Mouse (Mus musculus) Patski (cell line): ENCODE measurements around the gene Eef2. TPM values are rescaled to one million over a fixed set of nuclear protein-coding genes. Genes with fewer than 3 reads are reported as not detected.

Source experiments
- ATAC-seq: fragments of 100-300 bp; one replicate; pipeline ENCODE4 v1.8.0; 2021
- CTCF ChIA-PET: fragments of 350-600 bp; sonication (Branson Sonifier 250); formaldehyde crosslinking; loops from one replicate; lab custom pipeline; 2022; ENCODE audit warnings: inconsistent platforms; lab: Charles Lee
- POLR2A ChIA-PET: fragments of 350-600 bp; sonication (Branson Sonifier 250); formaldehyde crosslinking; loops from one replicate; lab custom pipeline; 2022; ENCODE audit warnings: antibody characterized with exemption, inconsistent platforms; lab: Charles Lee
- DNase-seq: peaks from one replicate; pipeline ENCODE4 v3.0.0-alpha.2; 2011; ENCODE audit warnings: low read depth, low spot score
- H3K27me3 ChIP-seq: fragments of 371-371 bp; one replicate; pipeline ENCODE4 v1.5.1; 2021
- CTCF ChIP-seq: fragments of 100-300 bp; IDR thresholded peaks from one replicate; pipeline ENCODE4 v1.5.1; 2021
- in situ Hi-C: fragments of 300-500 bp; cut with MboI; formaldehyde crosslinking; loops from 3 replicates; pipeline ENCODE4 v1.11.1; 2018; ENCODE audit warnings: low pct_unique_long_range_greater_than_20kb, mixed read lengths
- polyA plus RNA-seq: library from polyadenylated mRNA; unstranded; gene quantifications from one replicate; pipeline ENCODE4 v1.2.3, GENCODE M21; 2021

Gene Eef2
- 1,798 TPM for polyA plus RNA-seq

DNA sequence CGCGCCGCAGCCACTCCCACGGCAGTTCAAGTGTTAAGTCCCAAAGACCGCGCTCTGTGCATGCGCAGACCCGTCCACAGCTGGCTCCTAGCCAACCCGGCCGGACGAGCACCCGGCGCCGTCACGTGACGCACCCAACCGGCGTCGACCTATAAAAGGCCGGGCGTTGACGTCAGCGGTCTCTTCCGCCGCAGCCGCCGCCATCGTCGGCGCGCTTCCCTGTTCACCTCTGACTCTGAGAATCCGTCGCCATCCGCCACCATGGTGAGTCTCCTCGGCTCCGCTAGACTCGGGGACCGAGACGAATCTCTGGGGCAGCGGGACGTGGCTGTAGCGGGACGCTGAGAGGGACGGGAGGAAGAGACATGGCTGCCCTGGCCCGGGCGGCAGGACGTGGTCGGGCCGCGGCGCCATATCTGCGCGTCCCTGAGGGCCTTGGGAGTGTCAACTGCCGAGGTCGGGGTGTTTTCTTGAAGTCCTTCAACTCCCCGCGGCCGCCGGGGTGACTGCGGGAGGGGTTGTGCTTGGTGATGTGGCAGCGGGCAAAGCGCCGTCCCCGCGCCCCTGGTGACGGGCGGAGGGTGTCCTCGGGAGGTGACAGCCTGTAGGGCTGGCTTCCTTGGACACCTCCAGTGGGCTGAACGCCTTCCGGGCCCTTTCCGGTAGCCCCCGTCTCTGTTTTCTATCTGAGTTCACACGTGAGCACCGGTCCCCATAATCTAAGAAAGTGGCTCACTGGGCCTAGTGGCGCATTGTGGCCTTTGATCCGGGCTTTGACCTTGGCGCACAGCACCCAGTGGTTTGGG is at the start of gene Eef2:
Gene Eef2, plus strand, starts transcription at position 166 of the 806 bp plus-strand sequence.
- POLR2A ChIA-PET = interaction anchor here (0.6 to 1.2 kb wide), 4 partner anchors 9 to 48 kb away, joined by 3 read pairs; no protein-coding TSS in a partner anchor

GRCm38 (mm10) chr10:81134181-81134587 is 42.2 kb upstream of the Eef2 start:
- in situ Hi-C loops = no loop called here
- ChIA-PET CTCF (no interaction called here), POLR2A (interaction anchor here (1.7 kb wide), 1 partner anchor 9 kb away, joined by 6 read pairs; no protein-coding TSS in a partner anchor)
- ATAC-seq = no peak
- TF ChIP-seq CTCF = no peak
- no peaks in the 10 kb centered on the region for H3K27me3 ChIP-seq
- DNase-seq = no peak

More for the DNA sequence above, at the start of gene Eef2:
- no peak for DNase-seq
- CTCF ChIA-PET = interaction anchor here (0.7 to 1.5 kb wide), 2 partner anchors 58 to 181 kb away, joined by 3 read pairs; no protein-coding TSS in a partner anchor
- TF ChIP-seq CTCF = no peak
- H3K27me3 ChIP-seq = no peaks in the 10 kb centered on the region
- peak; percentile 23 for ATAC-seq
- in situ Hi-C loops = loop anchor here (5.0 to 10.0 kb wide), 3 partner anchors 102 to 252 kb away; partner anchors contain the start of gene Thop1

DNA sequence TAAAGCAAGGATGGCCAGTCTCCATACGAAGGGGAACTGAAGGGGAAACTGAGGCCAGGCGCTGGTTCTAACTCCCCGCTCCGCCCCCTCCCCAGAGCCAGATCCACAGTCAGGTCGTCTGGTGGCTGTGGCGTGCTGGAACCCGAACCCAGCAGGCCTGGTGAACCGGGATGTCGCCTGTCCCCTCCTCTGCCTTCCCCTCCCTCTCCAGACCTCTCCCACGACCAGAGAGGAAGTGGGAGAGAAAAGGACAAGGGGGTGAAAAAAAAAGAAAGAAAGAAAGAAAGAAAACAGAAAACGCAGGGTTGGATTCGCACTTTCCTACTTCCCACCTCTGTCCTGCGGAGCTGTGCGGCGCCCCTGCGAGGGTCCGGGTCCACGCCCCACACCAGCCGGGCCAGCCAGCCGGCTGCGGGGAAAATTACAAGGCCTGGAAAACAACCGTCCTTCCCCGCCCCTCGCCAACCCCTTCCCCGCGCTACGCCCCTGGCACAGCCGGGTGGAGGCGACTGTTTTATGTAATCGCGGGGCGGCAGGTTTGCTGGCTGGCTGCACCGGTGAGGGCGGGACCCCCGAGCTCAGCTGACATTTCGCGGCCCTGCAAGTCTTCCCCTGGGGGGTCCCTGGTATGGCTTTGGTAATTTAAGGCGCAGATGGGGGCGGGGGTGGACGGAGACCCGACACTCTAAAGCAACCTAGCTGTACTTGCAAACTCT is 41.3 kb upstream of the Eef2 start, which contains the start of gene Zbtb7a:
Gene Zbtb7a, plus strand, starts transcription at position 255 of the 716 bp plus-strand sequence.
- H3K27me3 ChIP-seq = no peaks in the 10 kb centered on the region
- no peak for TF ChIP-seq CTCF
- DNase-seq (no peak), ATAC-seq (no peak)
- CTCF ChIA-PET = no interaction called here
- in situ Hi-C loops = no loop called here
- POLR2A ChIA-PET = interaction anchor here (0.7 to 1.7 kb wide), 4 partner anchors 10 to 53 kb away, joined by 3 to 6 read pairs (median 3); partner anchors contain the start of gene Eef2

GRCm38 (mm10) chr10:81135831-81136705 is 40.4 kb upstream of the Eef2 start:
- ATAC-seq = peak; percentile 16
- ChIA-PET CTCF (no interaction called here), POLR2A (interaction anchor here (0.9 to 1.7 kb wide), 4 partner anchors 11 to 51 kb away, joined by 3 to 6 read pairs (median 4); partner anchors contain the start of gene Eef2)
- no peak for DNase-seq
- no peak for TF ChIP-seq CTCF
- in situ Hi-C loops = no loop called here
- H3K27me3 ChIP-seq = no peaks in the 10 kb centered on the region

DNA sequence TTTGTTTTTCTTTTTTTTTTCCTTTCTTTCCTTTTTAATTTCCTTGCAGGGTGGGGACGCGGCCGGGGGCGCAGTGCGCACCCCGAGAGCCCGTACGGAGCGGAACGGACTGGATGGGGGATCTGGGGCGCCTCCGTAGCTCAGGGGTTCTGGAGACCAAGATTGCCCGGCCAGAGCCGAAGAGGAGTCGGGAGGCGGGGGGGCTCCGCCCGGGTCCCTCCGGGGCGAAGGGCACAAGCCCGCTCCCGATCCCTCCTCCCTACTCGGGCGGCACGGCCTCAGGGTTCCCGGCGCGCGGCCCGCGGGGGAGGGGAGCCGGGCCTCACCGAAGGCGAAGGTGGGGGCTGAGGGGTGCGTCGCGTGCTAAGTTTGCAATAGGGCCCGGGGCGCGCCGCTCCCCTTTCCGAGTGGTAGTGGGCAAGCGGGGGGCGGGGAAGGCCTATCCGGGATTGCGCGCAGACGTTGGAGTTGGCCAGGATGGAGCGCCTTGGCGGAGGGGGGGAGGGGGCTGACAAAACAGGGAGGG is 39.7 kb upstream of the Eef2 start:
- TF ChIP-seq CTCF = no peak
- in situ Hi-C loops = no loop called here
- POLR2A ChIA-PET = interaction anchor here (1.0 to 1.8 kb wide), 2 partner anchors 31 to 50 kb away, joined by 5 read pairs; partner anchors contain the start of gene Pias4
- ATAC-seq (peak; percentile 28), DNase-seq (no peak)
- CTCF ChIA-PET = no interaction called here
- H3K27me3 ChIP-seq = no peaks in the 10 kb centered on the region

DNA sequence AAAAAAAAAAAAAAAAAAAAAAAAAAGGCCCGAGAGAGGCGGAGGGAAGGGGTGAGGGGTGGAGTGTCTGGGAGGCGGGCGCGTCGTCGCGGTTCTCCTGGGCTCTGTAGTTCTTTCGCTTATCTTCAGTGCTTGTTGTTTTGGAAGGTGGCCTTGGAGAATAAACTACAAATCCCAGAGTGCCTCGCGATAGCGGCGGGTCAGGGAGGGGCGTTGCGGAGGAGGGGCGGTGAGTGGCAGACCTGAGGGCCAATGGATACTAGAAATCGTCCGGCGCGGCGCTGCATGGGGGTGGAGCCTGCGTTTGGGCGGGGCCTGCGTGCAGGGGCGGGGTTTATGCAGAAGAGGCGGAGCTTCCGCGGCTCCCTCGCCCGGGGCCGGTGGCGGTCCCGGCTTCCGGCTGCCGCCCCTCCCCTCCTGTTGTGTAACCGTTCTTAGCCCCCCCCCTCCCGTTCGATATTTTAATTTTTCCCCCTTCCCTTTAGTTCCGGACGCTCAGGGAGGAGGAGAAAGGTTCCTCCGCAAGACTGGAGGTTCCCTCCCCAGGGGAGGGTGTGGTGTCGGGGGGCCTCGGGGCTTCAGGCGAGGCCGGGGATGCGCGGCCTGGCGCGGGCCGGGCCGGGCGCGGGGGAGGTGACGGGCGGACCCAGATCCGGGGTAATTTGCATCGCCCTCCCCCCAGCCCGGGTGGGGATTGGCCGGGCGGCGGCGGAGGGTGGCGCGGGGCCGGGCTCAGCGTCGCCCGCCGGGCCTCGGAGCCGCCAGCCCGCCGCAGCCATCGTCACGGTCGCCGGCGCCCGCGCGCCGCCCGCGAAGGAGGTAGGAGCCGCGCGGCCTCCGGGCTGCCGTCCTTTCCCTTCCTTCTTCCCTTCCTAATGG is 38.9 kb upstream of the Eef2 start:
- DNase-seq = peak; percentile 94
- peak; percentile 72 for ATAC-seq
- TF ChIP-seq CTCF = no peak
- no peaks in the 10 kb centered on the region for H3K27me3 ChIP-seq
- POLR2A ChIA-PET = interaction anchor here (1.0 to 1.8 kb wide), 2 partner anchors 30 to 49 kb away, joined by 5 read pairs; partner anchors contain the start of gene Pias4
- CTCF ChIA-PET = no interaction called here
- in situ Hi-C loops = no loop called here

- ChIA-PET CTCF (no interaction called here), POLR2A (interaction anchor here (0.6 to 1.8 kb wide), 3 partner anchors 8 to 29 kb away, joined by 3 to 5 read pairs (median 3); partner anchors contain the start of gene Pias4)
- H3K27me3 ChIP-seq = no peaks in the 10 kb centered on the region
- in situ Hi-C loops = no loop called here
- ATAC-seq = no peak
- DNase-seq = no peak
- TF ChIP-seq CTCF = no peak
These were observed 38.2 kb upstream of the Eef2 start for GRCm38 (mm10) chr10:81138131-81138782.

DNA sequence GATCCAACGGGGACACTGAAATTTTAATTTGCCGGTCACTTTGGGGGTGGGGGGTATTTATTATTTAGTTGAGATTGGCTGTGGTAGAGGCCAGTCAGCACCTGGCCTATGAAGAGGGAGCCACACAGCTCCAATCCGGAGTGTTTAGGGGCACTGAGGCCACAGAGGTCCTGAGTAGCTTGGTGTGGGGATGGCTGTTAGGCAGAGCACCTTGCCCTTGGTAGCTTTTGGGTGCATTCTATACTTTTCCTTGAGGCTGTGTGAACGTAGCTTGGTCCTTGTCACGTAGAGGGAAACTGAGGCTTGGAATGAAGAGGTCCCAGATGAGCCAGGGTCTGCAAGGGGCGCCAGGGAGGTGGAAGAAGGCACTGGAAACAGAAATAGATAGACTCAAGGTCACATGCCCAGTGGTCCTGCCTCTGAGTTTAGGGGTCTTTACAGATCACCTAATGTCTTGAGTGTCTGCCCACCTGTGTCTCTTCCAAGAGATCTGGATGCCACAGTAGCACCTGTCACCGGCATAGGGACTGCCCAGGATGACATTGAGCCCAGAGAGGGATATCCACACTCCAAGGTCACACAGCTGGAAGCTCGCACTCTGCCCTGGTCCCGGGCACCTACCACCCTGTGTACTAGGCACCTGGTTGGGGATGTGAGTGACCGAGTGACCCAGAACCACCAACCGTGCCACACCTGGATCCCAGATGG is 37.5 kb upstream of the Eef2 start:
- POLR2A ChIA-PET = interaction anchor here (0.6 to 1.8 kb wide), 4 partner anchors 9 to 28 kb away, joined by 3 to 5 read pairs (median 3); partner anchors contain the start of gene Pias4
- in situ Hi-C loops = no loop called here
- TF ChIP-seq CTCF = no peak
- CTCF ChIA-PET = no interaction called here
- ATAC-seq = no peak
- DNase-seq = no peak
- H3K27me3 ChIP-seq = no peaks in the 10 kb centered on the region
